Mouse (Mus musculus): ENCODE measurements around the gene Ugt2a3. TPM values are rescaled to one million over a fixed set of nuclear protein-coding genes. Genes with fewer than 3 reads are reported as not detected.

Ugt2a3 gene
- total RNA-seq (2023; ENCODE audit: inconsistent age): not detected in 4 replicates

DNA sequence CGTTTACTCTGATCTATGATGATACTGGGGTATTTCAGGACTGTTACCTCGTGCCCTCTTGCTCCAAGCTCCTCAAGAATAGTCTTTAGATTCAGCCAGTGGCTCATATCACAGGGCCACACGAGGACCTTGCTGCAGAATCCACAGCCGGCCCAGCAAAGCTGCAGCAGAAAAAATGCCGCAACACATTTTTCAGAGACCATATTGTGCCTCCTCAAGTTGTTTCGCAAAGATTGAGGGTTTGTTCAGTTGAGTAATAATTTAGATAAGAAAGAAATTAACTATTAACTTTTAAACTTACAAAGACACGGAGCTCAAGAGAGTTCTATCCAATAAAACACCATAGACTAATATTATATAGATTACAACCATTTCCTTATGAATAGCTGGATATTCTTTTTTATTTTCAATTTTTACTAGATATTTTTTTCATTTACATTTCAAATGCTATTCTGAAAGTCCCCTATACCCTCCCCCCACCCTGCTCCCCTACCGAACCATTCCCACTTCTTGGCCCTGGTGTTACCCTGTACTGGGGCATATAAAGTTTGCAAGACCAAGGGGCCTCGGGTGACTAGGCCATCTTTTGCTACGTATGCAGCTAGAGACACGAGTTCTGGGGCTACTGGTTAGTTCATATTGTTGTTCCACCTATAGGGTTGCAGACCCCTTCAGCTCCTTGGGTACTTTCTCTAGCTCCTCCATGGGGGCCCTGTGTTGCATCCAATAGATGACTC, at the start of gene Ugt2a3:
Gene Ugt2a3 (minus strand): TSS at position 235 of the 737 bp plus-strand sequence.

Other genes starting within 250 kb of the Ugt2a3 start
- not detected in 4 replicates for gene Ugt2b36, start 244.6 kb downstream of the Ugt2a3 start, total RNA-seq (2023; ENCODE audit: inconsistent age)
- gene Ugt2b5, start 196.9 kb downstream of the Ugt2a3 start, total RNA-seq (2023; ENCODE audit: inconsistent age): not detected in 4 replicates
- not detected in 4 replicates for gene Ugt2b37, start 82.4 kb downstream of the Ugt2a3 start, total RNA-seq (2023; ENCODE audit: inconsistent age)
- not detected in 4 replicates for gene Ugt2b38, start 87.0 kb upstream of the Ugt2a3 start, total RNA-seq (2023; ENCODE audit: inconsistent age)
- gene Ugt2a2, start 145.1 kb upstream of the Ugt2a3 start, total RNA-seq (2023; ENCODE audit: inconsistent age): not detected in 4 replicates
- not detected in 4 replicates for gene Gm43638, start 149.6 kb upstream of the Ugt2a3 start, total RNA-seq (2023; ENCODE audit: inconsistent age)
- gene Ugt2a1, start 153.7 kb upstream of the Ugt2a3 start, total RNA-seq (2023; ENCODE audit: inconsistent age): not detected in 4 replicates
- gene Sult1b1, start 201.0 kb upstream of the Ugt2a3 start, total RNA-seq (2023; ENCODE audit: inconsistent age): not detected in 4 replicates
- gene Sult1d1, start 231.8 kb upstream of the Ugt2a3 start, total RNA-seq (2023; ENCODE audit: inconsistent age): not detected in 4 replicates